Mouse (Mus musculus): ENCODE measurements around the gene Slc35e3.
"Not testable (repeated sequence)": the region's sequence is repeated elsewhere in the genome, so short reads cannot be mapped to it uniquely, and the experiment has no call there.

Slc35e3 gene

DNA sequence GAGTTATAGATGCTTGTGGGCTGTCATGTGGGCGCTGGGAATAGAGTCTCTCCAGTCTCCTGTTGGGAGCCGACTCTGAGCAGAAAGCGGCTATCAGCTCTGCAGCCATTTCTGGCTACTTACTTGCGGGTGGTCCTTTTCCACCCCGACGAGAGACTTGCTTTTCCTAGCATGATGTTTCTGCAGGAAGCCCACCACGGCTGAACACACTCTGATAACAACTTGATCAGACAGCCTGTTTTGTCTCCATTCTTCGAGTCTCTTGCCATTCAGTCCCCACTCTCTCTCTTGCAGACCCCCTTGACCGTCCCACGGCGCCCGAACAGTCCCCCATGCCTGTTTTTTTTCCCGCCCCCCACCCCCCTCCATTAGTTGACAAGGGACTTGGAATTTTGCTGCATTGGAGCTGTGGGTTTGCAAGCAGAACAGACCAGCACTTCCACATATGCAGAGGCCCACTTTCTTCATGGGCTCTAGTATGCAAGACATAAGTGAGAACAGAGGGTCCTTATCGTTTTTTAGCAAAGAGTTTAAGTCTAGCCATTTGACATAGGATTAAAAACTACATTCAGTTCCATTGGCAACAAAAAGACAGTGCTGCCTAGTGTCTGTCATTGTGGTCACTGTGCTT lies 13.1 kb downstream of the Slc35e3 start:
- no peak for DNase-seq (ENCODE audit: low spot score)

DNA sequence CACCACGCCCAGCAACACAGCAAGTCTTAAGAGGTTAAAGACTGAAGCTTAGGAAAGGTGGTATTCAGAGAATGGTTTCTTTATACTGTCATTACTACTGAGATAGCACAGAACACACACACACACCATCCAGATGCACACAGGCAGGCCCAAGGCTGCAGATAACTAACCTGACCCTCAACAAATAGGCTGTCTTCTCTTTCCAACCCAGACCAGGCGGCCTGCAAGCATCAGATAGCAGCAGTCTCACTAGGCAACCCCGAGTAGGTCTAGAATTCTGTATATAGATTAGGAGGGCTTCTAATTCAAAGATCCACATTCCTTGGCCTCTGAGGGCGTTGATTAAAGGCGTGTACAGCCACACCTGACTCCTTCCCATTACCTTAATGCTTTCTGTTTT lies 14.0 kb downstream of the Slc35e3 start:
- DNase-seq (ENCODE audit: low spot score): no peak

DNA sequence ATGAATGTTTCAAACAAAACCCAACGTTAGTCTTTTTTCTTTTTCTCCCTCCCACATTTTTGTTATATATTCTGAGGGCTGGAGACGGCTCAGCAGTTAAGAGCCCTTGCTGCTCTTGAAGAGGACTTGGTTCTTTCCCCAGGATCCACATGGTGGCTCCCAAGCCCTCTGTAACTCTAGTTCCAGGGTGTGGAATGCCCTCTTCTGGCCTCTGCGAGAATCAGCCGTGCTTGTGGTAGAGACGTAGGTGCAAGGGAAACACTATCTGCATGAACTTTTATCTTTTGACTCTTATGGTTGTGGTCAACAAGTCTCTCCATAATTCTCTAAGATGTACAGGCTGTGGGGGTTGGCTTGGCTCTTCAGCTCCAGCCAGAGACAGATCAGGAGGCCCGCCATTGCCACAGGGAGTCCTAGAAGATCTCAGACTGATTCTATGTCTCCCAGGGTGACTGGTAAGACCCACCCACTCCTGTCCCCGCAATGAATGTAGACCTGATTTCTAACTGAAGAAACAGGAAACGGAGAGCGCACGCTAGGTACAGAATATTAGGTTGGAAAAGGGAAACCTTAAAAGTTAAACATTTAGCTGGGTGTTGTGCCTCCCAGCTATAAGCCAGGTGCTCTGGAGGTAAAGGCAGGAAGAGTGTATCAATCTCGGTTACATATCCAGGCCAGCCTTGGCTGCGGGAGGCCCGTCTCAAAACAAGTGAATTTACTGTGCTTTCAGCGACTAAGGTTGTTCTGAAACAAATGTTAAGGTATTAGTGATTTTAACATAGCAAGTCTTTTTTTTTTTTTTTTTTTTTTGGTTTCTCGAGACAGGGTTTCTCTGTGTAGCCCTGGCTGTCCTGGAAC lies 14.7 kb downstream of the Slc35e3 start:
- DNase-seq (ENCODE audit: low spot score): no peak

DNA sequence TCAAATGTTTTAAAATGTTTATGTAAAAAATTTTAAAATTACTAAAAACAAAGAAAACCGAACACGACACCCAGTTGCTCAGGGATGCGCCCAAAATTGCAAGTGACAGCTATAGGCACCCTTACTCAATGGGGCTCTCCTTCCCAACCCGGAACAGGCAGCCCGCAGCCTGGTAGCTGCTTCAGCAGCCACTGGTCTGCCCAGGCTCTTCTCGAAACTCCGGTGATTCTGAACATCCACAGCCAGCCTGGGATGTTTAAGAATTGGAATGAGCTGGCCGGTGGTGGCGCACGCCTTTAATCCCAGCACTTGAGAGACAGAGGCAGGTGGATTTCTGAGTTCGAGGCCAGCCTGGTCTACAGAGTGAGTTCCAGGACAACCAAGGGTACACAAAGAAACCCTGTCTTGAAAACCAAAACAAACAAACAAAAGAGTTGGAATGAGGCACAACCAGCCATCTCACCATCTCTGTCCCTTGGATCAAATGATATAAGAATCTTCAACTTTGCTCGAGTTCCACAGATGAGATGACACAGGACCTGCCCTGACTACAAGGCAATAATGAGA lies 15.4 kb downstream of the Slc35e3 start:
- no peak for DNase-seq (ENCODE audit: low spot score)

DNA sequence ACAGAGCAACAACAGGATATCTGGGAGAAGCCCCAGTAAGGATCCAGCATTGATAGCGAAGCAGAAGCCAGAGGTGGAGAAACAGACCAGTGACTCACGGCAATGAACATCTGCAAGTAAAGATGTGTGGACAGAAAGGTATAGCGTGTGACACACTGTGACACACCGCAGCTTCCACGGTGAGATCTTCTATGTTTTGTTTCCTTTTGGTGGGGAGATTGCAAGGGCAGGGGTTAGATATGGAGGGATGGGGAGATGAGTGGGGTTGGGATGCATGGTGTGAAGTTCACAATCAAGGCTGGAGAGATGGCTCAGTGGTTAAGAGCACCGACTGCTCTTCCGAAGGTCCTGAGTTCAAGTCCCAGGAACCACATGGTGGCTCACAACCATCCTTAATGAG lies 16.0 kb downstream of the Slc35e3 start:
- no peak for DNase-seq (ENCODE audit: low spot score)

DNA sequence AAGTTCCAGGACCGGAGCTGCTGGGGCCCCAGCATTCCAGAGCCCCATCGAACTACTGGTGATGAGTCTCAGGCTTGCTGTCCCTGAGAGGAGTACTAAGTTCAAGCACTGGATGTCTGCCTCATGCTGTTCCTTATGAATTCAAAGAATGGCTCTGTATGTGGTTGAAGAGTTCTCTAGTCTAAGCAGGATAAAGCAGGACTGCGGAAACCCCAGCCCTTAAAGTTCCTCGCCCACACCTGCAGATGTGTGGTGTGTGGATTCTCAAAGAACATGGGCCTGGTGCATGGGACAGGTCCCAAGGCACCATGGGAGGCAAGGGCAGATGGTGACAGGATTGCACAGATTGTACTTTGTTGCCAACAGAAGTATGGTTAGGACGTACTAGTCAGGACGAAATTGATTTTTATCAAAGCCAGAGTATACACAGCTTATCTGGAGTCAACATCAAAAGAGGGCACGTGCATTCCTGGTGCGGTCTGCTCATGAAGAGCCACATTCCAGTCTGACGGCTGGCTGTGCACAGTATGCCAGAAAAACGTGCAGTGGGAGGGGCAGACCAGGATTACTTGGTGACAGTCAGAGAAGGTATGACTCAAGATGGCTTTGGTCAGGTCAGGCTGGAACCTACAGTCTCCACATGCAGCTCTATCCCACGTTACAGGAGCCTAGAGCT lies 16.9 kb downstream of the Slc35e3 start:
- no peak for DNase-seq (ENCODE audit: low spot score)

DNA sequence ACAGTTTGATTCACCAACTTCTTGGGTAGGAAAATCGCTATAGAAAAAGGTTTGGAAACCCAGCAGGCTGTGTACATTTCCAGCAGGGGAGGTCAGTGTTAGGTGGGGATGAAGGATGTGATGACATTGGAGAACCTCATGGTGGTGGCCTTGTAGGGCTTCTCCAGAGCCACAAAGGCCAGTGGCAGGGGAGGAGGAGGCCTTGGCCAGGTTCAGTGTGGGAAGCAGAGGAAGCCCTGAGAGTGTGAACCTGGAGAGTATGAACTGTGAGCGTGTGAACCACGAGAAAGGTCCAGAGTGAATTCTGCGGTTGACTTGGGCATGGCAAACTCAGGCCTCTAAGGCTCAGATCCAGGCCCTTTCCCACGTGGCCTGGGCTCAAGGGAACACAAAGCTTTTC lies 17.6 kb downstream of the Slc35e3 start:
- no peak for DNase-seq (ENCODE audit: low spot score)

DNA sequence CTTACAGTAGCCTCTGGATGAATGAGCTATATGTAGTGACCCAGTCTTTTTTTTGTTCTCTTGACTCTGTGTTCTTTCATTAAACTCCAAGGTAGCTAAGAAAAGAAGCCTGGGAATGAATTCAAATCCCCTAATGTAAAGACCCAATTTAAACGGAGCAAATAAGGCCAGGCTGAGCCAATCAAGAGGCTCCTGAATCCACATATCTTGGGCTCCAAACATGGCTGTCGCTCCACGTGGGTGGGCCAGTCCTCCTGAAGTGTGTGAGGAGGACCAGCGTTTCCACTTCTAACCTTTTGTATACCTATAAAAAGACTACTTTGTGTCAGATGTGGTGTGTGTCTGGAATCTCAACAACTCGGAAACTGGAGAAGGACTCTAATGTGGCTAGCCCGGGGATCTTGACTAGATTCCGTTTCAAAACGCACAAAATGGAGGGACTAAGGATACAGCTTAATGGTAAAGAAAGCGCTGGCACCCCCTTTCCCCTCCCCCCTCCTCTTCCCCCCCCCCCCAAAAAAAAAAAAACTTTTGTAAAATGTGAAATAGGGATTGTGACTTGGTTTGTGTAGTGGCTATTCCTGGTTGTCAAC lies 18.6 kb downstream of the Slc35e3 start:
- DNase-seq (ENCODE audit: low spot score): no peak

DNA sequence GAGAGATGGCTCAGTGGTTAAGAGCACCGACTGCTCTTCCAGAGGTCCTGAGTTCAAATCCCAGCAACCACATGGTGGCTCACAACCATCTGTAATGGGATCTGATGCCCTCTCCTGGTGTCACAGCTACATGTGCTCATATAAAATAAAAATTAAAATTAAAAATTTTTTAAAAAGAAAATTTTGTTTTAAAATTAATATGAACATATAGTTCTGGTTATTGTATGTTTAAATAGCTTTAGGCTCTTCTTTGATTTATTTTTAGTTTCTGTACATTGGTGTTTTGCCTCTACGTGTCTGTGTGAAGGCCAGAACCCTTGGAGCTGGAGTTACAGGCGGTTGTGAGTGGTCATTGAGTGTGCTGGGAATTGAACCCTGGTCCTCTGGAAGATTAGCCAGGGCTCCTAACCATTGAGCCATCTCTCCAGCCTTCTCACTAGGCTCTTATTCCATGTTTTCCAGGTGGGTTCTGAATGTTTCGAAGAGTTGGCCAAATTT lies 19.2 kb downstream of the Slc35e3 start:
- DNase-seq (ENCODE audit: low spot score): no peak

DNA sequence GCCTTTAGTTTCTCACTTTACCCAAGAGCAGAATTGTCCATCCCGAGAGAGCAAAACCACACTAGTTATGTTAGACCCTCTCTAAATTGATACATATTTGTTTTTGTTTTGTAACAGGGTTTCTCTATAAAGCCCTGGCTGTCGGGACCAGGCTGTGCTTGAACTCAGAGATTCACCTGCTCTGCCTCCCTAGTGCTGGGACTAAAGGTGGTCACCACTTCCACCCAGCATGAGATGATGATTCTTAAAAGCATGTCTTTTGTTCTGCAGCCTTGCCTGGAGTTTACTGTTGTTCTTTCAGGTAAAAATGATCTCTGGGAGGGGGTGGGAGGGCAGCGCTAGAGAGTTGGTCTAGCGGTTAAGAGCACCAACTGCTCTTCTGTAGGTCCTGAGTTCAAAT lies 19.8 kb downstream of the Slc35e3 start:
- no peak for DNase-seq (ENCODE audit: low spot score)

DNA sequence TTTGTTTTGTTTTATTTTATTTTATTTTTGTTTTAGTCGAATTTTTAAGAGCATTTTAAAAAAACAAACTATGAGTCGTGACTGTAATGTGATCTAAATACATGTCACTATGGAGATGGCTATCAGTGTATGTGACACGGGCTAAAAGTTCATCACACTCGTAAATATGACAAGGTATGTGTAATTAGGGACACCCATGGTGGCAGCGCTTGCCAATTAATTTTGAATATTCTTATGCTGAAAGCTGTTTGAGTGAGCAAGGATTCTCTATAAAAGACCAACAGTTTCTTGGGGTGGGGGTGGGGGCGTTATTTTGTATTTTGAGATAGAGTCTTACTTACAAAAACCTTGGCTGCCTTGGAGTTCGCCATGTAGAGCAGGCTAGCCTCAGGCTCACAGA lies 20.5 kb downstream of the Slc35e3 start:
- DNase-seq (ENCODE audit: low spot score): no peak

DNA sequence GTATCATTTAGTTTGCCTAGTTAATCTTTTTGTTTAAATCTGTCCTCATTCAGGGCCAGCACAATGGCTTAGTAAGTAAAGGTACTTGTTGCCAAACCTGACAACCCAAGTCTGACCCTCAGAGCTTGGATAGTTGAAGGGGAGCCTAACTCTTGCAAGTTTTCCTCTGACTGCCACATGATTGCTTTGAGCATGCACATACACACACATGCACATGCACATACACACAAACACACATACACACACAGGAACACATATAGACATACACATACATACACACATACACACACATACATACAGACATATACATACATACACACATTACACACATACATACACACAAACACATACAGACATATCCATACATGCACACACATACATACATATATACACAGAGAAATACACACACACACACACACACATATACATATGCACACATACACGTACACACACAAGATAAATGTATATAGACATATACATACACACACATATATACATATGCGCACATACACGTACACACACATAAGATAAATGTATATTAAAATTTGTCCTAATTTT lies 21.3 kb downstream of the Slc35e3 start:
- no peak for DNase-seq (ENCODE audit: low spot score)

DNA sequence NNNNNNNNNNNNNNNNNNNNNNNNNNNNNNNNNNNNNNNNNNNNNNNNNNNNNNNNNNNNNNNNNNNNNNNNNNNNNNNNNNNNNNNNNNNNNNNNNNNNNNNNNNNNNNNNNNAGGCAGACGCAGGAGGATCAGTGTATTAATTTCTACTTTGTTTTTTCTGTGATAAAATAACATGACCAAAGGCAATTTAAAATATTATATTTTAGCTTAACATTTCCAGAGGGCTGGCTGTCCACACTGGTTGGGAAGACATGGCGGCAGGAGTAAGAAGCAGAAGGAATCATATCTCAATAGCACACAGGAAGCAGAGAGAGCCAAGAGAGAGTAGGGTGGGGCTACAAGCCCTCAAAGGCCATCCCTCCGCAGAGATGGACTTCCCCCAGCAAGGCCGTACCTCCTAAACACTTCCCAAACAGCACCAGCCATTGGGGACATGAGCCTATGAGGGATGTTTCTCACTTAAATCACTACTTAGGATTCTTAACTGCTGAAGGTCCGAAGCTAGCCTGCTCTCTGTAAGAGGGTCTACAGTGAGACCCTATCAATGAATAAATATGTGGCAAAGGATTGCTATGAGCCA lies 21.9 kb downstream of the Slc35e3 start:
- DNase-seq (ENCODE audit: low spot score): no peak

DNA sequence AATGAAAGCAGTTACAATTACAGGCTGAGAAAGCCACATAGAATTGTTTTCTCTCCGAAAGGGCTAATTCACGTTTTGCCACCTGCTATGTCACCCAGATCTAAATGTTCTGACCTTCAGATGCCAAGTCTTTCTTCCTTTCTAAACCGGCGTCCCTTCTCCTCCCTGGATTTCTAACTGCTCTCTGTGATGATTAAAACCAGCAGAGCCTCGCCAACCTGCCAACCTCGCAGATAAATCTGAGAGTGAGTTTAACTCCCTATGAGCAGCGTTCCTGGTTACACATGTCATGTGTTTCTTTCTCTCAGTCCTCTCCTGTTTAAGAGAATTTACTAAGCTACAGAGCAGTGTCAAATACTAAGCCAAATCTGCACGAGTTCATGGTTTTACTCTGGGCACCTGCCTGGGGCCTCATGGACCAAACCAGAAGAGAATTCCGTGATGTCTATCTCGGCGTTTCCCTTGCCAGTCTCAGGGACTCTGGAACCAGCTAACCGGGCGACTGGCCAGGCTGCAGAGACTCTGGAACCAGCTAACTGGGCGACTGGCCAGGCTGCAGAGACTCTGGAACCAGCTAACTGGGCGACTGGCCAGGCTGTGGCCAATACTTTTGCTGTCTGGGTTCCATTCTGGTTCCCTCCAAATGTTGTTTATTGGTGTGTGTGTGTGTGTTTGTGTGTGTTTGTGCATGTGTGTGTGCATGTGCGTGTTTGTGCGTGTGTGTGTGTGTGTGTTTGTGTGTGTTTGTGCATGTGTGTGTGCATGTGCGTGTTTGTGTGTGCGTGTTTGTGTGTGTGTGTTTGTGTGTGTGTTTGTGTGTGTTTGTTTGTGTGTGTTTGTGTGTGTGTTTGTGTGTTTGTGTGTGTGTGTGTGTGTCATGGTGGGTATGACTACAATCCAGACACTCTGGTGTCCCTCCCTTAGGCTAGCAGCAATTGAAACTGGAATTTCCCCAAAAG lies 27.7 kb downstream of the Slc35e3 start:
- DNase-seq (ENCODE audit: low spot score): no peak

DNA sequence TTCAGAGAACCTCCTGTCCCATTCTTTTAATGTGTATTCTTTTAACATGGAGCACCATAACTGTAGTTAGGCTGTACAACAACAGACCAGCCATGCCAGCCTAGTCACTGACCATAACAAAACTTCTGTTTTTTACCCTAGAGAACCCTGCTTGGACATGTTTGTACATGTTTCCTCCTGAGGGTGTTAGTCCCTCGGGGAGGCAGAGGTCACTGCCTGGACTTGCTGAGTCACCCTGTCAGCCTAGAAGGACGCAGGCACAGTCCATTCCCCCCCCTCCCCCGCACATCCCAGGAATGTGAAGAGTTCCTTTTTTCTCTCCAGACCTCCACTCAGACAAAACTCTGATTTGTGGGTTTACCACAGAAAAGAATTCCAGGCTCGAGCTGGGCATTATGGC lies 28.6 kb downstream of the Slc35e3 start:
- no peak for DNase-seq (ENCODE audit: low spot score)

DNA sequence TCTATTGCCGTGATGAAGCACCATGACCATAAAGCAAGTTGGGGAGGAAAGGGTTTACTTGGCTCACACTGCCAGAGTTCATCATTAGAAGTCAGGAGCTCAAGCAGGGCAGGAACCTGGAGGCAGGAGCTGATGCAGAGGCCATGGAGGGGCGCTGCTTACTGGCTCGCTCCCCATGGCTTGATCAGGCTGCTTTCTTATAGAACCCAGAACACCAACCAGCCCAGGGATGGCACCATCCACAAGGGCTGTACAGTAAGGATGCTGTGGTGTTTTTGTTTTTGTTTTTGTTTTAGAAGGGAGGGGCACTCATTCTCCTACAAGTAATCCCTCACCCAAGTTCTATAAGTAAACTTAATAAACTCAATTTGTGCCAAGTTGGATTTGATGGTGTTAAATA lies 29.5 kb downstream of the Slc35e3 start:
- no peak for DNase-seq (ENCODE audit: low spot score)

DNA sequence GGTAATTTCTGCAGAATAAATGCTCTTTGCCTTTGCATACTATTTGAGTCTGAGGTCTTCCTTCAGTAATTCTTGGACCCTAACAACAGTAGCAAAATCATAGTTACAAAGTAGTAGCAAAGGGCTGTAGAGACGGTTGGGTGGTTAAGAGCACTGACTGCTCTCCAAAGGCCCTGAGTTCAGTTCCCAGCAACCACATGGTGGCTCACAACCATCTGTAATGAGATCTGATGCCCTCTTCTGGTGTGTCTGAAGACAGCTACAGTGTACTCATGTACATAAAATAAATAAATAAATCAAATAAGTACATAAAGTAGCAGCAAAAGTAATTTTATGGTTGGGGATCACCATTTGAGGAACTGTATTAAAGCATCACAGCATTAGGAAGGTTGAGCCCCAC lies 30.5 kb downstream of the Slc35e3 start:
- DNase-seq (ENCODE audit: low spot score): not testable (repeated sequence)

DNA sequence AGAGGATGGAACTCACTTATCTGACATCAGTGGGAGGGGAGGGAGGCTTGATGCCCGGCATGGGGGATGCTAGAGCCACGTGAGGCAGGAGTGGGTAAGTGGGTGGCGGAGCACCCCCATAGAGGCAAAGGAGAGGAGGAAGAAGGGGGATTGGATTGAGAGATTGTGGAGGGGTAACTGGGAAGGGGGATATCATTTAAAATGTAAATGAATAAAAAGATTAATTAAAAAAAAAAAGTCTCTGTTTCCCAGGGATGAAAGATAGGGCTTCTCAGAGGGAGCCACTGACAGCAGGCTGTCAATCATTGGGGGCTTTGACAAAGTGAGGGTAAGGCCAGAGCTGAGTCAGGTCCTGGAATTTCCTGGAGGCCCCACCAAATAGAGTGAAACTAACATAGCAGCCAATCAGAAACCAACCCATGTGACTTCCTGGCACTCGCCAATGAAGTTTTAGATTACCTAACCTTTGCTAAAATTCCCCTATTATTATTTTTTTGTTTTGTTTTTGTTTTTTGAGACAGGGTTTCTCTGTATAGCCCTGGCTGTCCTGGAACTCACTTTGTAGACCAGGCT lies 31.2 kb downstream of the Slc35e3 start:
- DNase-seq (ENCODE audit: low spot score): no peak

DNA sequence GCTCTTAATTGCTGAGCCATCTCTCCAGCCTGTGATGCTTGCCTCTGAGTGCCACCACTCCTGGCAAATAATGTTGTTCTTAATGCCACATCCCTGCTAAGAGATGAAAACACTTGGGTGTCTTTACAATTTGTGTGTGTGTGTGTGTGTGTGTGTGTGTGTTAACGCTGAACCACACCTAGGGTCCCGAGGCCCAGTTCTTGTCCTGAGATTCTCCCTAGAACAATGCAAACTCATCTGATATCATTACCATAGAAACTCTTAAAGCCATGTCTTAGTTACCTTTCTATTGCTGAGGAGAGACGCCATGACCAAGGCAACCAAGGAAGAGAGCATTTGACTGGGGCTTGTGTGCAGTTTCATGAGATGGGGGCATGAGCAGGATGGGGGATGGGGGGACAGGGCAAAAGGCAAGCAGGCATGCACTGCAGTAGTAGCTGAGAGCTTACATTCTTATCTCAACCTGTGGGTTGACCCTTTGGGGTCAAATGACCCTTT lies 32.1 kb downstream of the Slc35e3 start:
- no peak for DNase-seq (ENCODE audit: low spot score)

DNA sequence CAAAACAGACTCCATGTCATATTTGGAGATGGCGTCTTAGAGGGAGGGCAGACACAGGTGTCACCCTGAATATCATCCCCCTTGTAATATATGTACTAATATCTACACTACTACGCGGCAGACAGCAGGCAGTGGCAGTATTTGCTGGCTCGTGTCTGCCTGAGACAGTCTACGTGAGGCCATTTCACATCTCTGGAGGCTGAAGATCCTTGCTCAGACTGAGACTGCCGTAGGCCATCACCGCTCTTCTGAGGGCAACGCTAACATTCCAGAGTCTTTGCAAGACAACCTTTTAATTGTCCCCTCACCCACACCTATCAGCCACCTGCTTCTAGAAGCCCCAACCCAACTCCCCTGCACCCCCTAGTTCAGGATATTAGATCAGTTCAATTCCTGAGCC lies 32.7 kb downstream of the Slc35e3 start:
- no peak for DNase-seq (ENCODE audit: low spot score)
